Mouse (Mus musculus): Measurements from ENCODE around the gene Amigo2.

DNA sequence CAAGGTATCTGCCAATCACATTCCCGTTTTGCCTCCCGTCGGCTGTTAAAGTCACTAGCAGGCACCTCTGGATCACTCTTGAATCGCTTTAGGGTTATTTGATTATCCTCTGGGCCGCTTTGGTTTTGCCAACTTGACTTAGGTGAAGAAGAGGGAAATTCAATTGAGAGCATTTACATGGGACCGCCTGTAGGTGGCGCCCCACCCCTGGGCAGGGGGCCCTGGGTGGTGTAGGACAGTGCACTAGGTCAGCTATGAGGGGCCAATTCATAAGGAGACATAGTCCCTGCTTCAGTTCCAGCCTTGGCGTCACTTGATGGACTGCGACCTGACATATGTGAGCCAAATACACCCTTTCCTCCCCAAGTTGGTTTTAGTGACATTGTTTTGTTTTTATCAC is 10.1 kb downstream of the Amigo2 start:
- TF ChIP-seq CTCF (IDR thresholded peaks at IDR 0.05; ENCODE audit: control insufficient read depth, insufficient read depth, insufficient read length) (peak; percentile 72), MAX (IDR thresholded peaks at IDR 0.05) (no peak)

All from C2C12 (cell line).